Mouse (Mus musculus) forebrain, postnatal 0 days (tissue): ENCODE data around the gene Enkd1. TPM values are rescaled to one million over a fixed set of nuclear protein-coding genes. Genes with fewer than 3 reads are reported as not detected.
A peak's percentile ranks its signal among the peaks of the same experiment; 100 is the strongest.

ENCODE experiments used
- ATAC-seq: fragments of 200-750 bp; cut with Nextera tagmentation; 2 replicates; pipeline ENCODE4 v1.8.0; 2017; ENCODE audit warnings: mild to moderate bottlenecking, moderate library complexity
- DNase-seq: peaks from one replicate; pipeline ENCODE4 v3.0.0-alpha.2; 2015
- H3K27ac ChIP-seq: fragments of 300-500 bp; sonication (generic); 2 replicates; pipeline ENCODE4 v1.5.1; 2014; ENCODE audit warnings: low read depth, mild to moderate bottlenecking, antibody characterized with exemption, low read length, moderate library complexity, mixed read lengths
- H3K27me3 ChIP-seq: fragments of 300-500 bp; sonication (generic); 2 replicates; pipeline ENCODE4 v1.6.1; 2014; ENCODE audit warnings: mild to moderate bottlenecking, low read length, mixed read lengths; ENCODE audit not compliant: insufficient read depth
- H3K36me3 ChIP-seq: fragments of 300-500 bp; sonication (generic); 2 replicates; pipeline ENCODE4 v1.6.1; 2014; ENCODE audit warnings: mild to moderate bottlenecking, moderate library complexity; ENCODE audit not compliant: insufficient read depth
- H3K4me1 ChIP-seq: fragments of 300-500 bp; sonication (generic); 2 replicates; pipeline ENCODE4 v1.6.1; 2014; ENCODE audit warnings: antibody characterized with exemption; ENCODE audit not compliant: insufficient read depth
- H3K4me2 ChIP-seq: fragments of 300-500 bp; sonication (generic); 2 replicates; pipeline ENCODE4 v1.6.1; 2014; ENCODE audit warnings: low read depth, mild to moderate bottlenecking, moderate library complexity
- H3K4me3 ChIP-seq: fragments of 300-500 bp; sonication (generic); 2 replicates; pipeline ENCODE4 v1.5.1; 2014; ENCODE audit warnings: low read depth, low read length, mixed read lengths
- H3K9ac ChIP-seq: fragments of 300-500 bp; sonication (generic); 2 replicates; pipeline ENCODE4 v1.6.1; 2014; ENCODE audit warnings: mild to moderate bottlenecking
- H3K9me3 ChIP-seq: fragments of 300-500 bp; sonication (generic); 2 replicates; pipeline ENCODE4 v1.6.1; 2016; ENCODE audit warnings: low read length
- CTCF ChIP-seq: sonication (generic); IDR thresholded peaks from 2 replicates; pipeline ENCODE4 v1.5.1; 2016; ENCODE audit warnings: antibody characterized with exemption, control low read depth, low read depth
- WGBS: fragments of 180-500 bp; shearing (Covaris S2); extraction: QIAGEN DNeasy Blood & Tissue Kit; methylation state at CpG from one replicate; pipeline ENCODE4 v1.1.7; 2014; 5-methylcytosine and 5-hydroxymethylcytosine counted together
- polyA plus RNA-seq: library from polyadenylated mRNA; unstranded; fragments of >200 nt; fragmentation: Nextera tagmentation; extraction: Ambion mirVana; gene quantifications from 2 replicates; pipeline ENCODE4 v1.2.1, GENCODE M21; 2015
- total RNA-seq: library from RNA; depleted of rRNA; stranded (reverse); fragments of >200 nt; gene quantifications from 2 replicates; pipeline ENCODE4 v1.2.3, GENCODE M21; 2014

Enkd1 gene
- total and polyA plus RNA-seq, 2 experiments from 2014 or later = 10.9 to 16.8 TPM

DNA sequence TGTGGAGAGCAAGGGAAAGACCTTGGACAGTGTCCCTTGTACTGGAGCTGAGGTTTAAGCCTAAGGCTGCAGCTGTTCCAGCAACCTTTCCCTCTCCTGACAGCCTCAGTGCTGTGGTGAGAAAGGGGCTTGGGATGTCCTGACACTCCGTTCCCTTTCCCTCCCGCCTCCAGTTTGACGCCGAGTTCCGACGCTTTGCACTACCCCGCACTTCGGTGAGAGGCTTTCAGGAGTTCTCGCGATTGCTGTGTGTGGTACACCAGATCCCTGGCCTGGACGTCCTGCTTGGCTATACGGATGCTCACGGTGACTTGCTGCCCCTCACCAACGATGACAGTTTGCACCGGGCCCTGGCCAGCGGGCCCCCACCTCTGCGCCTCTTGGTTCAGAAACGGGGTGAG, 6.0 kb downstream of the Enkd1 start:
- 26% methylated on average over 18 of the region's 18 CpGs for WGBS
- peak; percentile 2; the same call in 1 of the 2 replicates for ATAC-seq
- H3K4me3 ChIP-seq = peak overlapping the region; percentile 73
- peak overlapping the region; percentile 62 for H3K9ac ChIP-seq
- no peaks in the 10 kb centered on the region for H3K27me3 ChIP-seq
- peaks cover 10% of the 10 kb centered on the region for H3K4me1 ChIP-seq
- TF ChIP-seq CTCF = no peak
- H3K27ac ChIP-seq = peak overlapping the region; percentile 94
- peaks cover 32% of the 10 kb centered on the region for H3K36me3 ChIP-seq
- peak; percentile 21 for DNase-seq
- H3K9me3 ChIP-seq = no peaks in the 10 kb centered on the region
- peak overlapping the region; percentile 81 for H3K4me2 ChIP-seq

DNA sequence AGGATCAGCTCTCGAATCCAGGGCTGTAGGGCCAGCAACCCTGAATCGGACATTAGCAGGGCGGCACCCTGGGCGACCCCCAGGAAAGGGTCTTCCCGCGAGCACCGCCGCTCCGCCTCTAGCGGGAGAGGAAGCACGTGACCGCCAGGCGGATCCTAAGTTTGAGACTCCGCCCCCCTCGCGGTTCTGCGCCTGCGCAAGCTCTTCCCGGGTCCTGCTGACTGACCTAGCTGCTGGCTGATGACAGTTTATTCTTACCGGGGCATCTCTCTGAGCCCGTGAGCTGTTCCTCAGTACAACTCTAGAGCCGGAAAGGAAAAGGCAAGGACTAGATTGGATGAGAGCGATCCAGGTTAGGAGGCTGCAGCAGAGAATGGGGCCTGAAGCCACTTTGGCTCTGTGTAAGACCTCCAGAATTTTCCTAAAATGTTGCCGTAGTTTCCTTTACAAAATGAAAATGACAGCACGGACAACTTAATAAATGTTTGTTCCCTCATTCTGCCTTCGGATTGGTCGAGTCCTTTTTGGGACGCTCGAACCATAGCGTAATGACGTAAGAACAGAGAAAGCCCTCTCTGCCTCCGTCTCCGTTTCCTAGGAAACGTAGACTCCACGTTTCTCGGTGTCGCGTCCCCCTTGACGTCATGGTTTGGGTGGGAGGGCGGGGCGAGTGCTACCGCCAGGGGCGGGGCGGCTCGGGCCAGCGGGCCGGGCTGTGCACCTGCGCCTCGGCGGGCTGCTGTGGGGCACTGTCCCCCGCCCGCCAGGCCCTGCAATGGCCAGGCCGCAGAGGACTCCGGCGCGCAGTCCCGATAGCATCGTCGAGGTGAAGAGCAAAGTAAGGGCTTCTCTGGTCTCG, 6.8 kb downstream of the Enkd1 start, which contains the start of the genes Acd and Pard6a:
TSS of gene Acd (minus strand) at position 137 of the 859 bp plus-strand sequence.
TSS of gene Pard6a (plus strand) at position 183 of the 859 bp plus-strand sequence.
- peak; percentile 92 for ATAC-seq
- under 1% methylated on average over 60 of the region's 60 CpGs for WGBS
- H3K9me3 ChIP-seq = no peaks in the 10 kb centered on the region

DNA sequence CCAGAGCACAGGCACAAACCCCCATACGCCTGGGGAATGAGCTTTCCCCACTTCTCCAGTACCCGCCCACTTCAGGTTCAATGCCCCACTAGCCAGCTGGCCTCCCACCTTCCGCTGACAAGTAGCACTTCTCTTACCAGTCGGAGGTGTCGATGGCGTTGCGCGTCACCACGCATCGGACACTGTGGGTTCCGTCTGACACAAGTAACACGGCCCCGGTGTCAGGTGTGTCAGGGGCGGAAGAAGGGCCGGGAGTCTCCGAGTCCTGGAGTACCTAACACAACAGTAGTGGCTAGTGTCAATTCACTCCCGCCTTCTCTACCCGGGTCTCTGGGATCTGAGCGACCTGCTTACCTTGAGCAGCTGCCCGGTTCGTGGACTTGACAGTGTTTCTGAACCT, 7.4 kb downstream of the Enkd1 start:
- Histone ChIP-seq H3K9ac (peak overlapping the region; percentile 62), H3K4me2 (peak overlapping the region; percentile 81), H3K9me3 (no peaks in the 10 kb centered on the region), H3K4me1 (peaks cover 10% of the 10 kb centered on the region), H3K4me3 (peak overlapping the region; percentile 73), H3K36me3 (peaks cover 43% of the 10 kb centered on the region), H3K27me3 (no peaks in the 10 kb centered on the region), H3K27ac (peak overlapping the region; percentile 94; the same call in 1 of the 2 replicates)
- TF ChIP-seq CTCF = no peak
- peak; percentile 32 for ATAC-seq
- no peak for DNase-seq
- 2% methylated on average over 21 of the region's 21 CpGs for WGBS

More for the DNA sequence above, 6.8 kb downstream of the Enkd1 start, which contains the start of the genes Acd and Pard6a:
- peak; percentile 34; the same call in 1 of the 2 replicates for TF ChIP-seq CTCF
- H3K36me3 ChIP-seq = peaks cover 40% of the 10 kb centered on the region
- H3K4me1 ChIP-seq = peaks cover 10% of the 10 kb centered on the region
- H3K4me2 ChIP-seq = peak within 1 kb of the TSS; percentile 81
- peak within 1 kb of the TSS; percentile 94 for H3K27ac ChIP-seq
- DNase-seq = peak; percentile 97
- H3K27me3 ChIP-seq = no peaks in the 10 kb centered on the region
- H3K4me3 ChIP-seq = peak within 1 kb of the TSS; percentile 73
- H3K9ac ChIP-seq = peak within 1 kb of the TSS; percentile 62

DNA sequence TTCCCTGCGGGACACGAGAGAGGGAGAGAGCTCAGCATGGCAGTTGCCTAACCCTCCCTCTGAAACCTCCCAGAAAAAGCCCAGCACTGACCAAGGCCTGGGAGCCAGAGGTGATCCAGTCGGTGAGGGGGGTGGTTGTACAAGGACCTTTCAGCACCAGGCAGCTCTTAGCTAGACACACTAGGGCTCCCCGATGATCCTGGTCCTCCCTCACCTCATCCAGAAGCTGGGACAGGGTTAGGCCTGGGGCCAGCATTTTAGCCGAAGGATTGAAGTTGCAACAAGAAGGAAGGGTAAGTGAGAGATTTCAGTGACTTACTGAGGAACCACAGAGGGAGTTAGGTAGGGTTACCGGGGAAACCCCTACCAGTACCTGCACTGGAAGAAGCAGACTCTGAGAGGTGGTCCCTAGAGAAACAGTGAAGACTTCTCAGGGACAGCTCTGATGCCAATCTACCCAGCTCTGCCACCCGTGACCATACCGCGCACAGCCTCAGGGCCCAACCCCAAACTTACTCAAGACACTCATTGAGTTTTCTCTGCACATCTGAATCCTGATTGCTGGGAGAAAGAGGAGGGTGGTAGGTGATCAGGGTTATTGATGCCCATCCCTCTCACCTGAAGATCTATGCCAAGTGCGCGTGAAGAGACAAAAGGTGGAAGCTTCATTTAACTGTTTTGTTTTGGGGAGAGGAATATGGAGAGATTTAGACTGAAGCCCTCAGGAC, 8.4 kb downstream of the Enkd1 start:
- H3K36me3 ChIP-seq = peaks cover 48% of the 10 kb centered on the region
- peaks cover 15% of the 10 kb centered on the region for H3K4me1 ChIP-seq
- TF ChIP-seq CTCF = no peak
- no peak for ATAC-seq
- no peak overlapping the region for H3K27ac ChIP-seq
- DNase-seq = no peak
- H3K4me3 ChIP-seq = peak overlapping the region; percentile 73
- H3K9me3 ChIP-seq = no peaks in the 10 kb centered on the region
- WGBS = 89% methylated on average over 11 of the region's 11 CpGs
- peak overlapping the region; percentile 81 for H3K4me2 ChIP-seq
- no peaks in the 10 kb centered on the region for H3K27me3 ChIP-seq
- H3K9ac ChIP-seq = peak overlapping the region; percentile 62

DNA sequence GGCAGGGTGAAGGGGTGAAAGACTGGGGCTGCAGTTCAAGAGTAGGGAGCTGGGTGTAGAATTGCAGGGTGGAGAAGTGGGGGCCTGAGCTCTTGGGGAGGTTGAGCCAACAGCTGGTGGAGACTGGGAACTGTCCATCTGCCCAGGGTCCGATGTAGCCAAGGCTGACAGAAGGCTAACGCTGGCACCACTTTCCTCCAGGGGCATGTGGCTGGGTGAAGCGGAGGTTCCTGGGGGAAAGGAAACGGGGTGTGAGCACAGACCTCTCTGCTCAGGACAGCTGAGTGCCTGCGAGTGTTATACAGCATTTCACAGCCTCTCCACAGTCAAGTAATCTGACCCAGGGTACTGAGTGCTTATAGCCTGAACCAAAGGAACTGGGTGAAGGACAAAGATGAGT, 9.3 kb downstream of the Enkd1 start:
- no peak for TF ChIP-seq CTCF
- DNase-seq (no peak), ATAC-seq (no peak)
- Histone ChIP-seq H3K36me3 (peaks cover 40% of the 10 kb centered on the region), H3K9me3 (no peaks in the 10 kb centered on the region), H3K9ac (no peak overlapping the region), H3K4me1 (peaks cover 15% of the 10 kb centered on the region), H3K4me2 (no peak overlapping the region), H3K27ac (no peak overlapping the region), H3K4me3 (no peak overlapping the region), H3K27me3 (no peaks in the 10 kb centered on the region)
- WGBS = 93% methylated on average over 5 of the region's 5 CpGs

DNA sequence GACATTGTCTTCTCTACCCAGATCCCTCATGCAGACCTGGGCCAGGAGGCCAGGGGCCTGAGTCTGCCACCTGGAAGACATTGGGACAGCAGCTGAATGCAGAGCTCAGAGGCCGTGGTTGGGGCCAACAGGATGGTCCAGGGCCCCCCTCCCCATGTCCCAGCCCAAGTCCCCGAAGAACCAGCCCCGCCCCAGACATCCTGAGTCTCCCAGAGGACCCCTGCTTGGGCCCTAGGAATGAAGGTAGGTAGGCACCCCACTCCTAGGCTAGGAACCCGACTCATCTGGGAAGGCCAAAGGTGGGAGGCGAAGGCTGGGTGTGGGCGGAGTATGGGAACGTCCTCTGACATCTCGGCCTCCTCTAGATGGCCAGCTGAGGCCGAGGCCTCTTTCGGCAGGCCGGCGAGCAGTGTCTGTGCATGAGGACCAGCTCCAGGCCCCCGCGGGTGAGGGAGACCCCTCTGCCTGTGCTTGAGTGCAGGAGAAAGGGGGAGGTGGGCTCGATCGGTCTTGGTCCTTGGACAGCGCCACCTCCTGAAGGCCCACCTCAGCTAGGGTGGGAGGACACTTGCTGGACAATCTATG, 10.7 kb downstream of the Enkd1 start:
- no peak for TF ChIP-seq CTCF
- Histone ChIP-seq H3K27ac (no peak overlapping the region), H3K36me3 (peaks cover 36% of the 10 kb centered on the region)

More for the DNA sequence above, 10.7 kb downstream of the Enkd1 start:
- WGBS = 94% methylated on average over 17 of the region's 17 CpGs
- ATAC-seq (no peak), DNase-seq (no peak)
- Histone ChIP-seq H3K4me3 (no peak overlapping the region), H3K4me1 (peaks cover 13% of the 10 kb centered on the region), H3K9me3 (no peaks in the 10 kb centered on the region), H3K9ac (no peak overlapping the region), H3K4me2 (no peak overlapping the region), H3K27me3 (no peaks in the 10 kb centered on the region)
